In the genomic region with DNA sequence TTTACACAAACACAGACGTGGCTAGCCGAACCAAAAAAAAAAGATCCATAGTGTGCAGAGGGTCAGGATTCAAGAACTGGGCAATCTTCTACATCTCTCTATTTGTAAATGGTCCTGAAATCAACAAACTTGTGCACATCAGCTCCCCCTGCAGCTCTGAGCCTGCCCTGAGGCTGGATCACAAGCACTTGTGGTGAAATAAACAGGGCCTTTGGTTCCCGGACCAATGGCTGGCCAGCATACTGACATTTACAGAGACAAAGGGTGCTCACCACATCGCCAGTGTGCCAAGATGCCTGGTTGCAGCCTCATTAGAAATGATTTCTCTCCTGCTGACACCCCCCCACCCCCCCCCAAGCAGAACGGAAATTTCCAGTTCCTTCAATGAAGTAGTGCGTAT, we compare ENCODE assay signal across 12 mouse cellular contexts. TPM values are rescaled to one million over a fixed set of nuclear protein-coding genes. Genes with fewer than 3 reads are reported as not detected.
A peak's percentile ranks its signal among the peaks of the same experiment; 100 is the strongest.
DNase-seq lines count a peak whose midpoint lies in the region; ATAC-seq and TF ChIP-seq lines count a peak whose summit lies in the region.
"Had no signal": no experiment of that assay in that cellular context is flagged by ENCODE, and none has a peak within 500 bp of the region (broad histone marks: within the 10 kb centered on the region; RNA-seq: fewer than 3 reads in every experiment).

No protein-coding gene starts in this region.

- ATAC-seq in intestine, postnatal 0 days: no peak
- no peak for ATAC-seq in intestine, embryonic 16.5 days
- peak; percentile 61; the same call in 1 of the 2 replicates for ATAC-seq in hindbrain, embryonic 13.5 days (ENCODE audit: low FRiP score)
- no peak for ATAC-seq in erythroblast, adult 5-6 weeks (replicated peaks; ENCODE audit: low FRiP score, poor library complexity, severe bottlenecking)

- H3K27ac ChIP-seq in intestine, postnatal 0 days (ENCODE audit: low read depth, low read length): no peak overlapping the region
- H3K27ac ChIP-seq in intestine, embryonic 16.5 days (ENCODE audit: low read length): no peak overlapping the region
- no peak overlapping the region for H3K27ac ChIP-seq in hindbrain, embryonic 13.5 days
- no peak overlapping the region for H3K27ac ChIP-seq in small intestine, adult 2 months (ENCODE audit: insufficient read depth, low read depth, low read length)
- H3K27ac ChIP-seq in gastrocnemius, adult 2 months: no peak overlapping the region
- H3K27ac ChIP-seq: liver, embryonic 13.5 days; stomach, embryonic 15.5 days had no signal

- H3K4me1 ChIP-seq in intestine, postnatal 0 days (replicated peaks; ENCODE audit: control insufficient read depth, insufficient read depth, low read length): no peaks in the 10 kb centered on the region
- no peaks in the 10 kb centered on the region; the same call in 1 of the 2 replicates for H3K4me1 ChIP-seq in intestine, embryonic 16.5 days (ENCODE audit: control insufficient read depth, insufficient read depth, low read length)
- peaks cover 5% of the 10 kb centered on the region for H3K4me1 ChIP-seq in hindbrain, embryonic 13.5 days (replicated peaks)
- H3K4me1 ChIP-seq in small intestine, adult 2 months (ENCODE audit: control insufficient read depth, insufficient read depth, insufficient read length, low read length): no peaks in the 10 kb centered on the region
- H3K4me1 ChIP-seq: liver, embryonic 13.5 days; stomach, embryonic 15.5 days had no signal

- DNase-seq in lung, postnatal 36 days: peak; percentile 3
- no peak for DNase-seq in lung, adult 18-20 months
- DNase-seq in gastrocnemius, adult 2 months: no peak
- DNase-seq: cerebellum, adult 11-12 months; gastrocnemius, postnatal 14 days; liver, embryonic 13.5 days had no signal

- no peak overlapping the region for H3K4me2 ChIP-seq in intestine, postnatal 0 days (replicated peaks; ENCODE audit: low read depth)
- H3K4me2 ChIP-seq in intestine, embryonic 16.5 days (ENCODE audit: low read depth, low read length): no peak overlapping the region
- H3K4me2 ChIP-seq in hindbrain, embryonic 13.5 days: no peak overlapping the region
- H3K4me2 ChIP-seq: liver, embryonic 13.5 days; stomach, embryonic 15.5 days had no signal

- TF ChIP-seq POLR2A in small intestine, adult 2 months (IDR thresholded peaks at IDR 0.05; ENCODE audit: low read depth, low read length): no peak

- H3K36me3 ChIP-seq in intestine, postnatal 0 days (ENCODE audit: control insufficient read depth, insufficient read depth): no peaks in the 10 kb centered on the region
- H3K36me3 ChIP-seq in intestine, embryonic 16.5 days (ENCODE audit: control insufficient read depth, insufficient read depth, low read length): no peaks in the 10 kb centered on the region
- H3K36me3 ChIP-seq in hindbrain, embryonic 13.5 days: no peaks in the 10 kb centered on the region
- H3K36me3 ChIP-seq in small intestine, adult 2 months (ENCODE audit: control insufficient read depth, insufficient read depth, low read length): no peaks in the 10 kb centered on the region
- H3K36me3 ChIP-seq: liver, embryonic 13.5 days; stomach, embryonic 15.5 days had no signal

- H3K4me3 ChIP-seq in intestine, postnatal 0 days (ENCODE audit: low read depth, low read length): no peak overlapping the region
- H3K4me3 ChIP-seq in intestine, embryonic 16.5 days (ENCODE audit: low read length): no peak overlapping the region
- no peak overlapping the region for H3K4me3 ChIP-seq in hindbrain, embryonic 13.5 days
- no peak overlapping the region for H3K4me3 ChIP-seq in small intestine, adult 2 months (ENCODE audit: low read depth, low read length)
- H3K4me3 ChIP-seq in gastrocnemius, adult 2 months: no peak overlapping the region
- H3K4me3 ChIP-seq: liver, embryonic 13.5 days; stomach, embryonic 15.5 days had no signal

- peak; percentile 40 for TF ChIP-seq CTCF in intestine, postnatal 0 days (IDR thresholded peaks at IDR 0.05; ENCODE audit: low read depth)
- TF ChIP-seq CTCF in small intestine, adult 2 months (IDR thresholded peaks at IDR 0.05; ENCODE audit: extremely low read depth, insufficient read length, insufficient replicate concordance, low read depth, low read length): 0 out of 2 replicates have a peak, but pooled peaks have one; percentile 10
- no peak for TF ChIP-seq CTCF in gastrocnemius, adult 2 months (IDR thresholded peaks at IDR 0.05)

- no peaks in the 10 kb centered on the region for H3K9me3 ChIP-seq in intestine, postnatal 0 days (ENCODE audit: control insufficient read depth)
- peaks cover 6% of the 10 kb centered on the region; the same call in 1 of the 2 replicates for H3K9me3 ChIP-seq in intestine, embryonic 16.5 days (ENCODE audit: control insufficient read depth, low read length)
- H3K9me3 ChIP-seq in hindbrain, embryonic 13.5 days: no peaks in the 10 kb centered on the region
- H3K9me3 ChIP-seq: liver, embryonic 13.5 days; stomach, embryonic 15.5 days had no signal

- intact Hi-C loops in gastrocnemius, adult 2 months (cut with DNase I): no loop called here

- WGBS in intestine, postnatal 0 days: 54% methylated on average over 6 of the region's 6 CpGs
- WGBS in intestine, embryonic 16.5 days: 48% methylated on average over 6 of the region's 6 CpGs
- WGBS in hindbrain, embryonic 13.5 days: 40% methylated on average over 6 of the region's 6 CpGs
- WGBS in small intestine, adult 2 months: 68% methylated on average over 6 of the region's 6 CpGs

- no peaks in the 10 kb centered on the region for H3K27me3 ChIP-seq in intestine, postnatal 0 days (replicated peaks; ENCODE audit: control insufficient read depth, insufficient read depth, low read length)
- no peaks in the 10 kb centered on the region for H3K27me3 ChIP-seq in intestine, embryonic 16.5 days (replicated peaks; ENCODE audit: control insufficient read depth, insufficient read depth, low read length)
- no peaks in the 10 kb centered on the region for H3K27me3 ChIP-seq in hindbrain, embryonic 13.5 days
- no peaks in the 10 kb centered on the region for H3K27me3 ChIP-seq in small intestine, adult 2 months (ENCODE audit: control insufficient read depth, insufficient read depth, low read length)
- H3K27me3 ChIP-seq: liver, embryonic 13.5 days; stomach, embryonic 15.5 days had no signal

- no peak overlapping the region for H3K9ac ChIP-seq in intestine, postnatal 0 days (ENCODE audit: low read depth, low read length)
- H3K9ac ChIP-seq in intestine, embryonic 16.5 days (ENCODE audit: low read depth, low read length): no peak overlapping the region
- no peak overlapping the region for H3K9ac ChIP-seq in hindbrain, embryonic 13.5 days
- H3K9ac ChIP-seq: liver, embryonic 13.5 days; stomach, embryonic 15.5 days had no signal

RNA-seq across cellular contexts. Expression of a gene that starts 23.1 kb away (rescaled TPM):
- polyA plus RNA-seq in intestine, postnatal 0 days (2015; fragmentation: Nextera tagmentation; extraction: Ambion mirVana): 62.7 and 63.4 TPM in 2 replicates
- 117 and 122 TPM in 2 replicates for polyA plus RNA-seq in intestine, embryonic 16.5 days (2015; fragmentation: Nextera tagmentation; extraction: Ambion mirVana)
- polyA plus RNA-seq in hindbrain, embryonic 13.5 days (2015; fragmentation: Nextera tagmentation; extraction: Ambion mirVana): 4.4 and 7.0 TPM in 2 replicates
- 43.5 and 45.2 TPM in 2 replicates for polyA plus RNA-seq in small intestine, adult 2 months (2012; rRNA removed)
- total RNA-seq in erythroblast, adult 5-6 weeks (2015; ENCODE audit: low replicate concordance): 2.1 TPM in 1 of 2 replicates, not detected in the other
- 0.98 TPM in 1 of 2 replicates, not detected in the other for total RNA-seq in erythroblast, adult 5-6 weeks (2017; ENCODE audit: low replicate concordance)
- total RNA-seq in gastrocnemius, adult 2 months (2021): 10 to 100 TPM; 40.6 to 65.5 TPM
